Mouse (Mus musculus): ENCODE measurements around the gene Gpx8. TPM values are rescaled to one million over a fixed set of nuclear protein-coding genes. Genes with fewer than 3 reads are reported as not detected.
A peak's percentile ranks its signal among the peaks of the same experiment; 100 is the strongest.

Gpx8 gene
- polyA plus RNA-seq, 1 experiment: 9.2 TPM

DNA sequence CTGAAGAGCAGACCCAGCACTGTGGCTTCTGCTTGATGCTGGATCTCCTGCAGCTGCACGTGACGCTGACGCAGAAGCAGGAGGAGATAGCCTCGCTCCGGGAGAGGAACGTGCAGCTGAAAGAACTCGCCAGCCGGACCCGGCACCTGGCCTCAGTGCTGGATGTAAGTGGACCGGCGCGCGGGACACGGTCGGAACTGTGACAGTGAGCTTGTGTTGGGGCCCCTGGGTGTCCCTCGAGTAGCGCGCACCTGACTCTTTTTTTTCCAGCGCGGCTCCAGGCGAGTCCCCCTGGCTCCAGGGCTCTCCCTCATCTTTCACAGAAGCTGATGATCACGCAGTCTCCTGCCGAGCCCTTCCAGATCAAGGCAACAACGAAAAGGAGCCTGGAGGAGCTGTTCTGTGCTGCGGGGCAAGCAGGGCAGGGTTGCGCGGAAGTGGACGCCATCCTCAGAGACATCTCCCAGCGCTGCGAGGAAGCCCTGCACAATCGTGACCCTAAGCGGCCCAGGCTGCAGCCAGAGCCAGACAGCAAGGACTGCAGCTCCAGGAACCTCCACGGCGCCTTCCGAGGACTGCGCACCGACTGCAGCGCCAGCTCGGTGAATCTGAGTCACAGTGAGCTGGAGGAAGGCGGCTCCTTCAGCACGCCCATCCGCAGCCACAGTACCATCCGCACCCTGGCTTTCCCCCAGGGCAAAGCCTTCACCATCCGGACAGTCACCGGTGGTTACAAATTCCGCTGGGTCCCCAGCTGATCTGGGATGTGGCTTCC lies 47.6 kb downstream of the Gpx8 start:
- Histone ChIP-seq H3K27me3 (replicated peaks; ENCODE audit: control insufficient read depth, insufficient read depth, low read length) (peaks cover 6% of the 10 kb centered on the region), H3K36me3 (ENCODE audit: control insufficient read depth, insufficient read depth, low read length) (no peaks in the 10 kb centered on the region), H3K27ac (ENCODE audit: insufficient read depth, low read depth, low read length) (no peak overlapping the region), H3K4me3 (ENCODE audit: insufficient read depth, low read depth, low read length) (peak overlapping the region; percentile 1; the same call in 1 of the 2 replicates), H3K4me1 (ENCODE audit: control insufficient read depth, insufficient read depth, low read length) (peaks cover 3% of the 10 kb centered on the region; the same call in 1 of the 2 replicates)
- DNase-seq: no peak
- TF ChIP-seq CTCF (conservative IDR thresholded peaks at IDR 0.05; ENCODE audit: insufficient read depth, insufficient read length, low read depth, low read length) (no peak), POLR2A (IDR thresholded peaks at IDR 0.05; ENCODE audit: low read depth, low read length) (no peak)
- under 1% methylated on average over 46 of the region's 46 CpGs for WGBS

DNA sequence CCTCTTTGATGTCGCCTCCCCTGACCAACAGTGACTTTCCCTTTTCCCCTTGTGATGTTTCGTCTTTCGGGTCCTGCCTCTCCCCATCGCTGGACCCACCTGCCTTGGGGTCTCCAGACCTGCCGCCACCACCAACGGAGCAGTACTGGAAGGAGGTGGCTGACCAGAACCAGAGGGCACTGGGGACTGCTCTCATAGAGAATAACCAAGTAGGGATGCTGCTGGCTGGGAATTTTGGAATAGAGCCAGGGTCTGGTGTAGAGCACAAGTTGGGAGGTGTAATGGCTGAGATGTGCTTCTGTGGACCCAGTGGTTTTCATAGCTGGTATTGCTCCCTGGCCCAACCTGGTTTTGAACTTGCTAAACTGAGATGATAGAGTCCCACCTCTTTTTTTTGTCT lies 48.8 kb downstream of the Gpx8 start:
- 52% methylated on average over 6 of the region's 6 CpGs for WGBS
- DNase-seq: no peak
- H3K4me3 ChIP-seq (ENCODE audit: insufficient read depth, low read depth, low read length): no peak overlapping the region
- H3K4me1 ChIP-seq (ENCODE audit: control insufficient read depth, insufficient read depth, low read length): peaks cover 3% of the 10 kb centered on the region; the same call in 1 of the 2 replicates
- H3K27ac ChIP-seq (ENCODE audit: insufficient read depth, low read depth, low read length): no peak overlapping the region
- TF ChIP-seq CTCF (conservative IDR thresholded peaks at IDR 0.05; ENCODE audit: insufficient read depth, insufficient read length, low read depth, low read length) (no peak), POLR2A (IDR thresholded peaks at IDR 0.05; ENCODE audit: low read depth, low read length) (no peak)
- H3K27me3 ChIP-seq (replicated peaks; ENCODE audit: control insufficient read depth, insufficient read depth, low read length): peaks cover 7% of the 10 kb centered on the region
- no peaks in the 10 kb centered on the region for H3K36me3 ChIP-seq (ENCODE audit: control insufficient read depth, insufficient read depth, low read length)

DNA sequence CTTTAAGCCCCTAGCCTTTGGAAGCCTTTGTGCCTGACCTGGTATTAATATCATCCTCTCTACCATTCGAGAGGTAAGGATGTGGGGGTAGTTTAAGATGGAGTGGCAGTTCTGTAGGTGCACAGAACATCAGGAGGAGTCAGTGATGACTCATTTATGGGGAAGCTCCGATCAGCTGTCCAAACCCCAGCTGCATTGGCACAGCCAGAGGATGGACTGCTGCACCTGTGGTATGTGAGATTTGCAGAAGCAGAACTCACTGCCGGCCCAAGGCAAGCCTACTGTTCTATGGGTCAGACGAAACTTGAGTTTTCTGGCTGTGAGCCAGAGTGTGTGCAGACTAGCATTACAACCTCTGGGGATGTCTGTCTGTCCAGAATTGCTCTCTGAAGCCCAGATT lies 49.8 kb downstream of the Gpx8 start:
- WGBS: 27% methylated on average over 4 of the region's 4 CpGs

DNA sequence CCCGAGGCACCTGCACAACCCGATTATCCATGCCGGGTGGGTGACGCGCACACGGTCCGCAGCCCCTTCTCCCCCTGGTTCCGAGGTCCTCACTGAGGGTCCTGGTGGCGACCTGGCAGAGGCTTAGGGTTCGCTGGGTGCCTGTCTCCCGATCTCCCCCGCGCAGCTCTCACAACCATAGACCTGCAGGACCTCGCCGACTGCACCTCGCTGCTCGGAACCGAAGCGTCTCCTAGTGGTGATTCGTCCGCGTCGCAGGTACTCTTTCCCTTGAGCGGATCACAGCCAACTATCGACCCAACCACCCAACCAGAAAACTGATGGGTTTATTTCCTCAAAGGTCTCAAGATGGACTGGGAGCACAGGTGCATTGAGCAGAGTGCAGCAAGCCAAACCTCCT lies 52.0 kb downstream of the Gpx8 start:
- 2% methylated on average over 25 of the region's 25 CpGs for WGBS
- H3K4me3 ChIP-seq (ENCODE audit: insufficient read depth, low read depth, low read length): peak overlapping the region; percentile 22; the same call in 1 of the 2 replicates

More for the DNA sequence above, 49.8 kb downstream of the Gpx8 start:
- peaks cover 3% of the 10 kb centered on the region; the same call in 1 of the 2 replicates for H3K4me1 ChIP-seq (ENCODE audit: control insufficient read depth, insufficient read depth, low read length)
- H3K36me3 ChIP-seq (ENCODE audit: control insufficient read depth, insufficient read depth, low read length): no peaks in the 10 kb centered on the region
- peaks cover 7% of the 10 kb centered on the region for H3K27me3 ChIP-seq (replicated peaks; ENCODE audit: control insufficient read depth, insufficient read depth, low read length)
- DNase-seq: no peak
- TF ChIP-seq POLR2A (IDR thresholded peaks at IDR 0.05; ENCODE audit: low read depth, low read length) (no peak), CTCF (conservative IDR thresholded peaks at IDR 0.05; ENCODE audit: insufficient read depth, insufficient read length, low read depth, low read length) (no peak)
- H3K4me3 ChIP-seq (ENCODE audit: insufficient read depth, low read depth, low read length): no peak overlapping the region
- no peak overlapping the region for H3K27ac ChIP-seq (ENCODE audit: insufficient read depth, low read depth, low read length)

DNA sequence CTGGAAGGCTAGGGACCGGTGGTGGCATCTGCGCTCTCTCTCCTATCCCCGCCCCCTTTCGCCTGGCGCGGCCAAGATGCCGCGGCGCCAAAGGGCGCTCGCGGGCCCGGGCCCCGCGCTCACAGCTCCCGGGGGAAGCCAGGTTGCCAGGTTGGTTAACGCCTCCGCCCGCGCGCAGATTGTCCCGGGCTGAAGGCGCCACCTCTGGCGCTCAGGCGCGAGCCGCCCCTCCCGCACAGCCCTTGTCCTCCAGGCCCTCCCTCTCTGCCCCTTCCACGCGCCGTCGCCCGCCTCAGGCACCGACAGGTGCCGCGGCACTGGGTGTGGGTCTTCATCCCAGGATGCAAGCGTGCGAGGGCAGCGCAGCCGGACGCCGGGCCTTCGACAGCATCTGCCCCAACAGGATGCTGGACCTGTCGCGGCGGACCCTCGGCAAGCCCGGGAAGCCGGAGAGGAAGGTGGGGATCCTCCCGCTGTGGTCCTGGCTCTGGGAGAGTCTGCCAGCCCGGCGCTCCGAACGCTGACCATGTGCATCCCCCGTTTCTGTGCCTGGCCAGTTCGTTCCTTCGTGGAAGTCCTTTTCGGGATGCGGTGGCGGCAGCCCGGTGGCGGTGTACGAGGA lies 52.6 kb downstream of the Gpx8 start, which contains the start of gene Mcidas:
Mcidas (plus strand) TSS at position 315 of the 622 bp plus-strand sequence.
- WGBS: under 1% methylated on average over 63 of the region's 63 CpGs
- Histone ChIP-seq H3K27ac (ENCODE audit: insufficient read depth, low read depth, low read length) (no peak within 1 kb of the TSS), H3K4me3 (ENCODE audit: insufficient read depth, low read depth, low read length) (peak within 1 kb of the TSS; percentile 22; the same call in 1 of the 2 replicates), H3K36me3 (ENCODE audit: control insufficient read depth, insufficient read depth, low read length) (no peaks in the 10 kb centered on the region), H3K27me3 (replicated peaks; ENCODE audit: control insufficient read depth, insufficient read depth, low read length) (peaks cover 7% of the 10 kb centered on the region), H3K4me1 (ENCODE audit: control insufficient read depth, insufficient read depth, low read length) (peaks cover 6% of the 10 kb centered on the region; the same call in 1 of the 2 replicates)
- TF ChIP-seq CTCF (conservative IDR thresholded peaks at IDR 0.05; ENCODE audit: insufficient read depth, insufficient read length, low read depth, low read length): no peak
- TF ChIP-seq POLR2A (IDR thresholded peaks at IDR 0.05; ENCODE audit: low read depth, low read length): no peak
- DNase-seq: peak; percentile 41

More for the DNA sequence above, 52.0 kb downstream of the Gpx8 start:
- TF ChIP-seq POLR2A (IDR thresholded peaks at IDR 0.05; ENCODE audit: low read depth, low read length): no peak
- peak; percentile 81 for TF ChIP-seq CTCF (conservative IDR thresholded peaks at IDR 0.05; ENCODE audit: insufficient read depth, insufficient read length, low read depth, low read length)
- Histone ChIP-seq H3K27me3 (replicated peaks; ENCODE audit: control insufficient read depth, insufficient read depth, low read length) (peaks cover 7% of the 10 kb centered on the region), H3K36me3 (ENCODE audit: control insufficient read depth, insufficient read depth, low read length) (no peaks in the 10 kb centered on the region), H3K4me1 (ENCODE audit: control insufficient read depth, insufficient read depth, low read length) (peaks cover 6% of the 10 kb centered on the region; the same call in 1 of the 2 replicates), H3K27ac (ENCODE audit: insufficient read depth, low read depth, low read length) (no peak overlapping the region)
- DNase-seq: peak; percentile 75

Other genes starting within 250 kb of the Gpx8 start
- 98.1 and 123 TPM in 2 replicates for gene Plpp1, start 245.6 kb downstream of the Gpx8 start, polyA plus RNA-seq (2012; rRNA removed)
- gene Mtrex, start 119.0 kb downstream of the Gpx8 start, polyA plus RNA-seq (2012; rRNA removed): 7.9 and 10.6 TPM in 2 replicates
- gene Dhx29, start 119.0 kb downstream of the Gpx8 start, polyA plus RNA-seq (2012; rRNA removed): 3.9 and 4.0 TPM in 2 replicates
- gene Ccno, start 58.6 kb downstream of the Gpx8 start, polyA plus RNA-seq (2012; rRNA removed): 0.47 and 1.1 TPM in 2 replicates
- not detected in 2 replicates for gene Mcidas, start 52.6 kb downstream of the Gpx8 start, polyA plus RNA-seq (2012; rRNA removed)
- 0.05 TPM in 1 of 2 replicates, not detected in the other for gene Cdc20b, start 11.3 kb downstream of the Gpx8 start, polyA plus RNA-seq (2012; rRNA removed)
- 0.35 and 1.1 TPM in 2 replicates for gene Gzma, start 54.6 kb upstream of the Gpx8 start, polyA plus RNA-seq (2012; rRNA removed)
- 16.4 and 16.6 TPM in 2 replicates for gene Esm1, start 163.2 kb upstream of the Gpx8 start, polyA plus RNA-seq (2012; rRNA removed)
- not detected in 2 replicates for gene Gzmk, start 179.5 kb upstream of the Gpx8 start, polyA plus RNA-seq (2012; rRNA removed)
- gene BC067074, start 246.7 kb upstream of the Gpx8 start, polyA plus RNA-seq (2012; rRNA removed): 6.9 and 10.0 TPM in 2 replicates

All from kidney, adult 2 months (tissue).